Mouse (Mus musculus) forebrain, embryonic 10.5 days (tissue): ENCODE results near the gene Igf2bp1. TPM values are rescaled to one million over a fixed set of nuclear protein-coding genes. Genes with fewer than 3 reads are reported as not detected.

ENCODE experiments used
- DNase-seq: peaks from one replicate; pipeline ENCODE4 v3.0.0-alpha.2; 2017; ENCODE audit warnings: low spot score; ENCODE audit errors: extremely low spot score
- H3K27ac ChIP-seq: fragments of 300-500 bp; sonication (generic); 2 replicates; pipeline ENCODE4 v1.5.1; 2016; ENCODE audit warnings: mild to moderate bottlenecking
- H3K27me3 ChIP-seq: fragments of 300-500 bp; sonication (generic); 2 replicates; pipeline ENCODE4 v1.6.1; 2016; ENCODE audit warnings: mild to moderate bottlenecking; ENCODE audit not compliant: poor library complexity, severe bottlenecking
- H3K36me3 ChIP-seq: fragments of 300-500 bp; sonication (generic); replicated peaks from 2 replicates; pipeline ENCODE4 v1.6.1; 2016; ENCODE audit warnings: mild to moderate bottlenecking, moderate library complexity
- H3K4me1 ChIP-seq: fragments of 300-500 bp; sonication (generic); 2 replicates; pipeline ENCODE4 v1.6.1; 2016
- H3K4me3 ChIP-seq: fragments of 300-500 bp; sonication (generic); 2 replicates; pipeline ENCODE4 v1.5.1; 2016; ENCODE audit warnings: mild to moderate bottlenecking, moderate library complexity
- H3K9me3 ChIP-seq: fragments of 300-500 bp; sonication (generic); 2 replicates; pipeline ENCODE4 v1.6.1; 2016; ENCODE audit warnings: mild to moderate bottlenecking, moderate library complexity
- WGBS: fragments of 180-500 bp; shearing (Covaris S2); methylation state at CpG from one replicate; pipeline ENCODE4 v1.1.7; 2016; 5-methylcytosine and 5-hydroxymethylcytosine counted together
- polyA plus RNA-seq: library from polyadenylated mRNA; unstranded; fragments of >200 nt; fragmentation: Nextera tagmentation; extraction: Ambion mirVana; gene quantifications from 2 replicates; pipeline ENCODE4 v1.2.1, GENCODE M21; 2016

Gene Igf2bp1
- polyA plus RNA-seq, 1 experiment from 2014 or later: 200 TPM

GRCm38 (mm10) chr11:96033264-96033663, 27.5 kb upstream of the Igf2bp1 start:
- Histone ChIP-seq H3K27ac (no peak overlapping the region), H3K9me3 (no peaks in the 10 kb centered on the region), H3K4me1 (peaks cover 21% of the 10 kb centered on the region), H3K4me3 (no peak overlapping the region), H3K27me3 (peaks cover 10% of the 10 kb centered on the region; the same call in 1 of the 2 replicates), H3K36me3 (peaks cover 13% of the 10 kb centered on the region)
- 95% methylated on average over 3 of the region's 3 CpGs for WGBS
- DNase-seq: no peak

GRCm38 (mm10) chr11:96031701-96032100, 26.0 kb upstream of the Igf2bp1 start:
- Histone ChIP-seq H3K4me1 (peaks cover 21% of the 10 kb centered on the region), H3K36me3 (peaks cover 3% of the 10 kb centered on the region; the same call in 1 of the 2 replicates), H3K27ac (no peak overlapping the region), H3K9me3 (no peaks in the 10 kb centered on the region), H3K4me3 (no peak overlapping the region), H3K27me3 (peaks cover 10% of the 10 kb centered on the region; the same call in 1 of the 2 replicates)
- 88% methylated on average over 2 of the region's 2 CpGs for WGBS
- no peak for DNase-seq

- WGBS: 98% methylated on average over 3 of the region's 3 CpGs
- Histone ChIP-seq H3K4me3 (no peak overlapping the region), H3K27ac (no peak overlapping the region), H3K4me1 (peaks cover 13% of the 10 kb centered on the region), H3K36me3 (no peaks in the 10 kb centered on the region), H3K9me3 (no peaks in the 10 kb centered on the region), H3K27me3 (peaks cover 10% of the 10 kb centered on the region; the same call in 1 of the 2 replicates)
- no peak for DNase-seq
Measured at GRCm38 (mm10) chr11:96030571-96030970, 24.8 kb upstream of the Igf2bp1 start.

GRCm38 (mm10) chr11:96028130-96028529, 22.4 kb upstream of the Igf2bp1 start:
- H3K27ac ChIP-seq: no peak overlapping the region
- H3K9me3 ChIP-seq: no peaks in the 10 kb centered on the region
- H3K4me3 ChIP-seq: no peak overlapping the region
- WGBS: 66% methylated on average over 5 of the region's 5 CpGs
- no peaks in the 10 kb centered on the region for H3K36me3 ChIP-seq
- no peaks in the 10 kb centered on the region for H3K4me1 ChIP-seq
- peaks cover 10% of the 10 kb centered on the region; the same call in 1 of the 2 replicates for H3K27me3 ChIP-seq
- no peak for DNase-seq

GRCm38 (mm10) chr11:96020622-96021021, 14.9 kb upstream of the Igf2bp1 start:
- no peak overlapping the region for H3K4me3 ChIP-seq
- 80% methylated on average over 4 of the region's 4 CpGs for WGBS
- H3K27ac ChIP-seq: no peak overlapping the region
- no peaks in the 10 kb centered on the region for H3K9me3 ChIP-seq
- no peaks in the 10 kb centered on the region for H3K27me3 ChIP-seq
- H3K4me1 ChIP-seq: peaks cover 23% of the 10 kb centered on the region
- no peaks in the 10 kb centered on the region for H3K36me3 ChIP-seq
- DNase-seq: no peak

GRCm38 (mm10) chr11:96017941-96018351, 12.2 kb upstream of the Igf2bp1 start:
- WGBS: 13% methylated on average over 9 of the region's 9 CpGs
- H3K9me3 ChIP-seq: no peaks in the 10 kb centered on the region
- no peak overlapping the region for H3K4me3 ChIP-seq
- no peaks in the 10 kb centered on the region for H3K27me3 ChIP-seq
- peak overlapping the region; percentile 58 for H3K27ac ChIP-seq
- H3K36me3 ChIP-seq: no peaks in the 10 kb centered on the region
- H3K4me1 ChIP-seq: peaks cover 32% of the 10 kb centered on the region
- DNase-seq: no peak

- no peaks in the 10 kb centered on the region for H3K9me3 ChIP-seq
- no peak overlapping the region for H3K4me3 ChIP-seq
- no peaks in the 10 kb centered on the region for H3K36me3 ChIP-seq
- H3K27ac ChIP-seq: no peak overlapping the region
- DNase-seq: no peak
- peaks cover 57% of the 10 kb centered on the region for H3K4me1 ChIP-seq
- H3K27me3 ChIP-seq: no peaks in the 10 kb centered on the region
- WGBS: 60% methylated on average over 5 of the region's 5 CpGs
Measured at GRCm38 (mm10) chr11:96015421-96015820, 9.7 kb upstream of the Igf2bp1 start.

GRCm38 (mm10) chr11:96011982-96012381, 6.2 kb upstream of the Igf2bp1 start:
- H3K36me3 ChIP-seq: no peaks in the 10 kb centered on the region
- 2% methylated on average over 6 of the region's 8 CpGs for whole genome bisulfite sequencing
- peak overlapping the region; percentile 84 for H3K27ac ChIP-seq
- DNase-seq: peak; percentile 44
- peaks cover 70% of the 10 kb centered on the region for H3K4me1 ChIP-seq
- H3K4me3 ChIP-seq: peak overlapping the region; percentile 42
- no peaks in the 10 kb centered on the region for H3K9me3 ChIP-seq
- no peaks in the 10 kb centered on the region for H3K27me3 ChIP-seq

GRCm38 (mm10) chr11:96008827-96009226, 3.1 kb upstream of the Igf2bp1 start:
- H3K9me3 ChIP-seq: no peaks in the 10 kb centered on the region
- no peaks in the 10 kb centered on the region for H3K27me3 ChIP-seq
- no peaks in the 10 kb centered on the region for H3K36me3 ChIP-seq
- peaks cover 63% of the 10 kb centered on the region for H3K4me1 ChIP-seq
- WGBS: 0% methylated on average over 1 of the region's 1 CpGs
- H3K27ac ChIP-seq: peak overlapping the region; percentile 100
- DNase-seq: peak; percentile 37
- peak overlapping the region; percentile 100 for H3K4me3 ChIP-seq

GRCm38 (mm10) chr11:96007516-96008235, 1.9 kb upstream of the Igf2bp1 start:
- Histone ChIP-seq H3K9me3 (no peaks in the 10 kb centered on the region), H3K4me1 (peaks cover 66% of the 10 kb centered on the region), H3K27me3 (no peaks in the 10 kb centered on the region), H3K4me3 (peak overlapping the region; percentile 100), H3K36me3 (peaks cover 8% of the 10 kb centered on the region), H3K27ac (peak overlapping the region; percentile 100)
- WGBS: under 1% methylated on average over 33 of the region's 33 CpGs
- DNase-seq: no peak

- under 1% methylated on average over 66 of the region's 67 CpGs for WGBS
- H3K9me3 ChIP-seq: no peaks in the 10 kb centered on the region
- H3K4me3 ChIP-seq: peak overlapping the region; percentile 100
- peak; percentile 86 for DNase-seq
- H3K27me3 ChIP-seq: no peaks in the 10 kb centered on the region
- peaks cover 66% of the 10 kb centered on the region for H3K4me1 ChIP-seq
- peaks cover 12% of the 10 kb centered on the region for H3K36me3 ChIP-seq
- peak overlapping the region; percentile 100 for H3K27ac ChIP-seq
Measured at GRCm38 (mm10) chr11:96006852-96007515, 1.2 kb upstream of the Igf2bp1 start.

- DNase-seq: no peak
- WGBS: under 1% methylated on average over 33 of the region's 33 CpGs
- peaks cover 17% of the 10 kb centered on the region for H3K36me3 ChIP-seq
- peaks cover 66% of the 10 kb centered on the region for H3K4me1 ChIP-seq
- H3K27me3 ChIP-seq: no peaks in the 10 kb centered on the region
- H3K4me3 ChIP-seq: peak overlapping the region; percentile 100
- H3K9me3 ChIP-seq: no peaks in the 10 kb centered on the region
- peak overlapping the region; percentile 100 for H3K27ac ChIP-seq
Measured at GRCm38 (mm10) chr11:96006367-96006851, 669 bp upstream of the Igf2bp1 start.
